Mouse (Mus musculus): ENCODE results near the gene Gm5244. TPM values are rescaled to one million over a fixed set of nuclear protein-coding genes. Genes with fewer than 3 reads are reported as not detected.

The Gm5244 gene
- polyA plus RNA-seq (2017; shearing (Covaris generic)): not detected

GRCm38 (mm10) chr19:12846382-12846781, at the start of gene Gm5244:
Gm5244 (plus strand) TSS chr19:12846682.

GRCm38 (mm10) chr19:12856983-12857382, 10.5 kb downstream of the Gm5244 start, which contains the start of gene Olfr1444:
Olfr1444 (plus strand) TSS chr19:12857283.

GRCm38 (mm10) chr19:12883555-12883954, 37.1 kb downstream of the Gm5244 start, which contains the start of gene Olfr1445:
Olfr1445 (plus strand) TSS chr19:12883855.

DNA sequence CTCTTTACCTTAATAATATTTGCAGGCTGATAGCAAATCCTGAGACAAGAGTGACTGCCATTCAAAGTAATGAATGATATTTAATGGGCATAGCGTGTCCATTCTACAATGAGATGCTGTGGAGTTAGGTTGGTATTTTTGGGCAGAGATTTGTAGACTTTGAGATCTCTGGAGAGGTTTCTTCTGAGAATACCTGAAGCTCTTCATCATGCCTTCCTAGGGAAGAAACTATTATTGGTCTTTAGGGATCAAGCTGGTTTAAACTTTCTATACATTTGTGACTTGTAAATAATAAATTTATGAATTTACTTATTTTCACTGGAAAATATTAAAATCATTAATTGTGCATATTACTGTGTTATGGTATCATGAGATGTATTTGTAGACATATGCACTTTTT, 46.9 kb downstream of the Gm5244 start, which contains the start of gene Olfr1446:
Gene Olfr1446 (minus strand): TSS at position 101 of the 400 bp plus-strand sequence.

Other genes with a start within 250 kb of the Gm5244 start
- not detected for gene Gm4952, start 246.7 kb upstream of the Gm5244 start, polyA plus RNA-seq (2017; shearing (Covaris generic))
- not detected for gene Glyat, start 213.4 kb upstream of the Gm5244 start, polyA plus RNA-seq (2017; shearing (Covaris generic))
- gene Olfr1442, start 176.2 kb upstream of the Gm5244 start, polyA plus RNA-seq (2017; shearing (Covaris generic)): not detected
- gene Olfr1443, start 168.6 kb upstream of the Gm5244 start, polyA plus RNA-seq (2017; shearing (Covaris generic)): not detected
- not detected for gene Keg1, start 150.9 kb upstream of the Gm5244 start, polyA plus RNA-seq (2017; shearing (Covaris generic))
- gene Cntf, start 81.0 kb upstream of the Gm5244 start, polyA plus RNA-seq (2017; shearing (Covaris generic)): not detected
- gene Zfp91, start 50.6 kb upstream of the Gm5244 start, polyA plus RNA-seq (2017; shearing (Covaris generic)): 21.1 TPM
- 348 TPM for gene Lpxn, start 50.5 kb upstream of the Gm5244 start, polyA plus RNA-seq (2017; shearing (Covaris generic))
- not detected for gene Olfr1444, start 10.6 kb downstream of the Gm5244 start, polyA plus RNA-seq (2017; shearing (Covaris generic))
- not detected for gene Olfr1445, start 37.2 kb downstream of the Gm5244 start, polyA plus RNA-seq (2017; shearing (Covaris generic))
- not detected for gene Olfr1446, start 46.8 kb downstream of the Gm5244 start, polyA plus RNA-seq (2017; shearing (Covaris generic))
- not detected for gene Olfr1447, start 57.1 kb downstream of the Gm5244 start, polyA plus RNA-seq (2017; shearing (Covaris generic))
- not detected for gene Olfr1448, start 77.7 kb downstream of the Gm5244 start, polyA plus RNA-seq (2017; shearing (Covaris generic))
- not detected for gene Olfr1449, start 84.2 kb downstream of the Gm5244 start, polyA plus RNA-seq (2017; shearing (Covaris generic))
- not detected for gene Olfr1450, start 103.6 kb downstream of the Gm5244 start, polyA plus RNA-seq (2017; shearing (Covaris generic))
- not detected for gene Olfr1451, start 148.3 kb downstream of the Gm5244 start, polyA plus RNA-seq (2017; shearing (Covaris generic))
- gene Olfr1453, start 181.6 kb downstream of the Gm5244 start, polyA plus RNA-seq (2017; shearing (Covaris generic)): not detected
- not detected for gene Olfr1454, start 213.9 kb downstream of the Gm5244 start, polyA plus RNA-seq (2017; shearing (Covaris generic))